In genomic region chr19:5929634-5930596, GRCm38 (mm10) we compare ENCODE assay signal across 8 mouse cellular contexts. TPM values are rescaled to one million over a fixed set of nuclear protein-coding genes. Genes with fewer than 3 reads are reported as not detected.
DNase-seq lines count a peak whose midpoint lies in the region; ATAC-seq and TF ChIP-seq lines count a peak whose summit lies in the region.

No protein-coding gene starts in this region.

- no peak overlapping the region for H3K4me2 ChIP-seq in hindbrain, postnatal 0 days (ENCODE audit: low read depth, low read length)
- no peak overlapping the region for H3K4me2 ChIP-seq in embryonic facial prominence, embryonic 15.5 days (replicated peaks)
- no peak overlapping the region for H3K4me2 ChIP-seq in intestine, postnatal 0 days (replicated peaks; ENCODE audit: low read depth)
- H3K4me2 ChIP-seq in lung, embryonic 14.5 days, result 0 out of 2 replicates have a peak overlapping the region, but pooled peaks have one; percentile 2
- H3K4me2 ChIP-seq in midbrain, embryonic 14.5 days (ENCODE audit: low read length), result no peak overlapping the region
- no peak overlapping the region for H3K4me2 ChIP-seq in hindbrain, embryonic 11.5 days (replicated peaks; ENCODE audit: low read depth, low read length)

- no peaks in the 10 kb centered on the region for H3K36me3 ChIP-seq in hindbrain, postnatal 0 days (ENCODE audit: insufficient read depth, low read length)
- no peaks in the 10 kb centered on the region for H3K36me3 ChIP-seq in hindbrain, embryonic 10.5 days
- H3K36me3 ChIP-seq in embryonic facial prominence, embryonic 15.5 days, result no peaks in the 10 kb centered on the region
- no peaks in the 10 kb centered on the region for H3K36me3 ChIP-seq in intestine, postnatal 0 days (ENCODE audit: control insufficient read depth, insufficient read depth)
- no peaks in the 10 kb centered on the region for H3K36me3 ChIP-seq in lung, embryonic 14.5 days (ENCODE audit: insufficient read depth)
- H3K36me3 ChIP-seq in midbrain, embryonic 14.5 days (ENCODE audit: control insufficient read depth, insufficient read depth, low read length), result no peaks in the 10 kb centered on the region
- no peaks in the 10 kb centered on the region for H3K36me3 ChIP-seq in hindbrain, embryonic 11.5 days (ENCODE audit: control insufficient read depth, insufficient read depth, low read length)

- ATAC-seq in hindbrain, postnatal 0 days, result no peak
- ATAC-seq in embryonic facial prominence, embryonic 15.5 days (ENCODE audit: insufficient number of reproducible peaks, low FRiP score, low TSS enrichment, low read depth), result no peak
- no peak for ATAC-seq in intestine, postnatal 0 days
- peak; percentile 70 for ATAC-seq in lung, embryonic 14.5 days (ENCODE audit: insufficient read depth)
- ATAC-seq in midbrain, embryonic 14.5 days (ENCODE audit: low FRiP score, low TSS enrichment), result no peak
- ATAC-seq in hindbrain, embryonic 11.5 days (ENCODE audit: low FRiP score), result no peak

- DNase-seq in hindbrain, postnatal 0 days (ENCODE audit: low spot score), result peak; percentile 33
- DNase-seq in hindbrain, embryonic 10.5 days (ENCODE audit: low spot score), result no peak
- DNase-seq in lung, embryonic 14.5 days, result peak; percentile 92
- DNase-seq in embryo, embryonic 9.5 days (ENCODE audit: extremely low spot score), result no peak
- no peak for DNase-seq in midbrain, embryonic 14.5 days
- DNase-seq in hindbrain, embryonic 11.5 days (ENCODE audit: low spot score), result no peak

- no peaks in the 10 kb centered on the region for H3K27me3 ChIP-seq in hindbrain, postnatal 0 days (ENCODE audit: insufficient read depth, low read length)
- H3K27me3 ChIP-seq in hindbrain, embryonic 10.5 days (ENCODE audit: insufficient read depth, poor library complexity, severe bottlenecking), result peaks cover 16% of the 10 kb centered on the region
- H3K27me3 ChIP-seq in embryonic facial prominence, embryonic 15.5 days, result no peaks in the 10 kb centered on the region
- no peaks in the 10 kb centered on the region for H3K27me3 ChIP-seq in intestine, postnatal 0 days (replicated peaks; ENCODE audit: control insufficient read depth, insufficient read depth, low read length)
- H3K27me3 ChIP-seq in lung, embryonic 14.5 days (ENCODE audit: insufficient read depth, low read length), result no peaks in the 10 kb centered on the region
- no peaks in the 10 kb centered on the region for H3K27me3 ChIP-seq in midbrain, embryonic 14.5 days (ENCODE audit: control insufficient read depth, insufficient read depth, low read length)
- peaks cover 6% of the 10 kb centered on the region for H3K27me3 ChIP-seq in hindbrain, embryonic 11.5 days (ENCODE audit: control insufficient read depth, insufficient read depth, low read length)

- no peak overlapping the region for H3K4me3 ChIP-seq in hindbrain, postnatal 0 days (ENCODE audit: low read length)
- no peak overlapping the region for H3K4me3 ChIP-seq in hindbrain, embryonic 10.5 days
- no peak overlapping the region for H3K4me3 ChIP-seq in embryonic facial prominence, embryonic 15.5 days (replicated peaks)
- no peak overlapping the region for H3K4me3 ChIP-seq in intestine, postnatal 0 days (ENCODE audit: low read depth, low read length)
- H3K4me3 ChIP-seq in lung, embryonic 14.5 days (ENCODE audit: low read depth, low read length), result no peak overlapping the region
- H3K4me3 ChIP-seq in midbrain, embryonic 14.5 days (replicated peaks; ENCODE audit: low read depth, low read length), result no peak overlapping the region
- H3K4me3 ChIP-seq in hindbrain, embryonic 11.5 days (ENCODE audit: low read depth, low read length), result no peak overlapping the region

- H3K27ac ChIP-seq in hindbrain, postnatal 0 days, result 0 out of 2 replicates have a peak overlapping the region, but pooled peaks have one; percentile 41
- H3K27ac ChIP-seq in hindbrain, embryonic 10.5 days, result no peak overlapping the region
- 0 out of 2 replicates have a peak overlapping the region, but pooled peaks have one; percentile 29 for H3K27ac ChIP-seq in embryonic facial prominence, embryonic 15.5 days (replicated peaks)
- peak overlapping the region; percentile 54; the same call in 1 of the 2 replicates for H3K27ac ChIP-seq in intestine, postnatal 0 days (ENCODE audit: low read depth, low read length)
- H3K27ac ChIP-seq in lung, embryonic 14.5 days (ENCODE audit: low read depth), result peak overlapping the region; percentile 88
- H3K27ac ChIP-seq in midbrain, embryonic 14.5 days (replicated peaks; ENCODE audit: low read depth, low read length), result no peak overlapping the region
- H3K27ac ChIP-seq in hindbrain, embryonic 11.5 days (ENCODE audit: low read depth, low read length), result no peak overlapping the region

- H3K9me3 ChIP-seq in hindbrain, postnatal 0 days (ENCODE audit: low read length), result no peaks in the 10 kb centered on the region
- no peaks in the 10 kb centered on the region for H3K9me3 ChIP-seq in hindbrain, embryonic 10.5 days
- no peaks in the 10 kb centered on the region for H3K9me3 ChIP-seq in embryonic facial prominence, embryonic 15.5 days (replicated peaks)
- no peaks in the 10 kb centered on the region for H3K9me3 ChIP-seq in intestine, postnatal 0 days (ENCODE audit: control insufficient read depth)
- H3K9me3 ChIP-seq in lung, embryonic 14.5 days (ENCODE audit: low read depth, low read length), result no peaks in the 10 kb centered on the region
- H3K9me3 ChIP-seq in midbrain, embryonic 14.5 days (ENCODE audit: control insufficient read depth, low read length), result no peaks in the 10 kb centered on the region
- H3K9me3 ChIP-seq in hindbrain, embryonic 11.5 days (ENCODE audit: control insufficient read depth, low read length), result no peaks in the 10 kb centered on the region

- no peak overlapping the region for H3K9ac ChIP-seq in hindbrain, postnatal 0 days (replicated peaks; ENCODE audit: low read length)
- no peak overlapping the region for H3K9ac ChIP-seq in embryonic facial prominence, embryonic 15.5 days
- no peak overlapping the region for H3K9ac ChIP-seq in intestine, postnatal 0 days (ENCODE audit: low read depth, low read length)
- H3K9ac ChIP-seq in lung, embryonic 14.5 days, result no peak overlapping the region
- H3K9ac ChIP-seq in midbrain, embryonic 14.5 days (replicated peaks; ENCODE audit: low read length), result no peak overlapping the region
- no peak overlapping the region for H3K9ac ChIP-seq in hindbrain, embryonic 11.5 days (ENCODE audit: low read depth, low read length)

- H3K4me1 ChIP-seq in hindbrain, postnatal 0 days (ENCODE audit: insufficient read depth, low read length), result no peaks in the 10 kb centered on the region
- peaks cover 29% of the 10 kb centered on the region for H3K4me1 ChIP-seq in hindbrain, embryonic 10.5 days (replicated peaks)
- H3K4me1 ChIP-seq in embryonic facial prominence, embryonic 15.5 days, result peaks cover 32% of the 10 kb centered on the region
- peaks cover under 1% of the 10 kb centered on the region; the same call in 1 of the 2 replicates for H3K4me1 ChIP-seq in intestine, postnatal 0 days (replicated peaks; ENCODE audit: control insufficient read depth, insufficient read depth, low read length)
- H3K4me1 ChIP-seq in lung, embryonic 14.5 days (ENCODE audit: insufficient read depth), result peaks cover 32% of the 10 kb centered on the region
- peaks cover 8% of the 10 kb centered on the region; the same call in 1 of the 2 replicates for H3K4me1 ChIP-seq in midbrain, embryonic 14.5 days (ENCODE audit: control insufficient read depth, insufficient read depth, low read length)
- no peaks in the 10 kb centered on the region; the same call in 1 of the 2 replicates for H3K4me1 ChIP-seq in hindbrain, embryonic 11.5 days (replicated peaks; ENCODE audit: control insufficient read depth, insufficient read depth, low read length)

- no peak for TF ChIP-seq CTCF in hindbrain, postnatal 0 days (IDR thresholded peaks at IDR 0.05; ENCODE audit: low read depth)
- TF ChIP-seq CTCF in intestine, postnatal 0 days (IDR thresholded peaks at IDR 0.05; ENCODE audit: low read depth), result no peak
- no peak for TF ChIP-seq CTCF in lung, embryonic 14.5 days (IDR thresholded peaks at IDR 0.05; ENCODE audit: low read depth)

- WGBS in hindbrain, postnatal 0 days, result 57% methylated on average over 14 of the region's 14 CpGs
- 75% methylated on average over 14 of the region's 14 CpGs for WGBS in hindbrain, embryonic 10.5 days
- WGBS in embryonic facial prominence, embryonic 15.5 days, result 59% methylated on average over 14 of the region's 14 CpGs
- WGBS in intestine, postnatal 0 days, result 40% methylated on average over 14 of the region's 14 CpGs
- WGBS in lung, embryonic 14.5 days, result 39% methylated on average over 14 of the region's 14 CpGs
- WGBS in midbrain, embryonic 14.5 days, result 74% methylated on average over 14 of the region's 14 CpGs
- WGBS in hindbrain, embryonic 11.5 days, result 77% methylated on average over 14 of the region's 14 CpGs

RNA-seq across cellular contexts. Expression of gene Cdc42ep2, which starts 5.3 kb away (rescaled TPM):
- 22.0 and 28.0 TPM in 2 replicates for total RNA-seq in hindbrain, postnatal 0 days (2014; rRNA removed)
- polyA plus RNA-seq in hindbrain, postnatal 0 days (2015; fragmentation: Nextera tagmentation; extraction: Ambion mirVana), result 17.4 and 18.0 TPM in 2 replicates
- polyA plus RNA-seq in hindbrain, embryonic 10.5 days (2016; fragmentation: Nextera tagmentation; extraction: Ambion mirVana), result 2.0 and 2.9 TPM in 2 replicates
- polyA plus RNA-seq in embryonic facial prominence, embryonic 15.5 days (2015; fragmentation: Nextera tagmentation; extraction: Ambion mirVana), result 11.0 TPM in 2 replicates
- polyA plus RNA-seq in intestine, postnatal 0 days (2015; fragmentation: Nextera tagmentation; extraction: Ambion mirVana), result 6.5 and 6.6 TPM in 2 replicates
- polyA plus RNA-seq in lung, embryonic 14.5 days (2014; fragmentation: Nextera tagmentation; extraction: Ambion mirVana), result 9.8 and 9.9 TPM in 2 replicates
- 12.3 and 16.2 TPM in 2 replicates for polyA plus RNA-seq in midbrain, embryonic 14.5 days (2014; fragmentation: Nextera tagmentation; extraction: Ambion mirVana)
- polyA plus RNA-seq in hindbrain, embryonic 11.5 days (2014; fragmentation: Nextera tagmentation; extraction: Ambion mirVana), result 3.4 TPM in 2 replicates

RNA-seq across cellular contexts. Expression of gene Dpf2, which starts 17.1 kb away (rescaled TPM):
- total RNA-seq in hindbrain, postnatal 0 days (2014; rRNA removed), result 61.7 and 77.4 TPM in 2 replicates
- 69.5 and 70.2 TPM in 2 replicates for polyA plus RNA-seq in hindbrain, postnatal 0 days (2015; fragmentation: Nextera tagmentation; extraction: Ambion mirVana)
- polyA plus RNA-seq in hindbrain, embryonic 10.5 days (2016; fragmentation: Nextera tagmentation; extraction: Ambion mirVana), result 225 TPM in 2 replicates
- polyA plus RNA-seq in embryonic facial prominence, embryonic 15.5 days (2015; fragmentation: Nextera tagmentation; extraction: Ambion mirVana), result 144 and 167 TPM in 2 replicates
- polyA plus RNA-seq in intestine, postnatal 0 days (2015; fragmentation: Nextera tagmentation; extraction: Ambion mirVana), result 49.9 and 51.9 TPM in 2 replicates
- 147 and 162 TPM in 2 replicates for polyA plus RNA-seq in lung, embryonic 14.5 days (2014; fragmentation: Nextera tagmentation; extraction: Ambion mirVana)
- 96.6 and 108 TPM in 2 replicates for polyA plus RNA-seq in midbrain, embryonic 14.5 days (2014; fragmentation: Nextera tagmentation; extraction: Ambion mirVana)
- 154 and 171 TPM in 2 replicates for polyA plus RNA-seq in hindbrain, embryonic 11.5 days (2014; fragmentation: Nextera tagmentation; extraction: Ambion mirVana)

RNA-seq across cellular contexts. Expression of gene Pola2, which starts 34.1 kb away (rescaled TPM):
- 23.4 and 28.9 TPM in 2 replicates for total RNA-seq in hindbrain, postnatal 0 days (2014; rRNA removed)
- 19.5 and 21.5 TPM in 2 replicates for polyA plus RNA-seq in hindbrain, postnatal 0 days (2015; fragmentation: Nextera tagmentation; extraction: Ambion mirVana)
- polyA plus RNA-seq in hindbrain, embryonic 10.5 days (2016; fragmentation: Nextera tagmentation; extraction: Ambion mirVana), result 83.7 and 110 TPM in 2 replicates
- polyA plus RNA-seq in embryonic facial prominence, embryonic 15.5 days (2015; fragmentation: Nextera tagmentation; extraction: Ambion mirVana), result 59.6 and 65.4 TPM in 2 replicates
- 23.5 and 23.9 TPM in 2 replicates for polyA plus RNA-seq in intestine, postnatal 0 days (2015; fragmentation: Nextera tagmentation; extraction: Ambion mirVana)
- polyA plus RNA-seq in lung, embryonic 14.5 days (2014; fragmentation: Nextera tagmentation; extraction: Ambion mirVana), result 88.7 and 89.3 TPM in 2 replicates
- 17.6 and 23.4 TPM in 2 replicates for polyA plus RNA-seq in midbrain, embryonic 14.5 days (2014; fragmentation: Nextera tagmentation; extraction: Ambion mirVana)
- 67.7 and 68.3 TPM in 2 replicates for polyA plus RNA-seq in hindbrain, embryonic 11.5 days (2014; fragmentation: Nextera tagmentation; extraction: Ambion mirVana)

RNA-seq across cellular contexts. Expression of gene Tigd3, which starts 36.0 kb away (rescaled TPM):
- total RNA-seq in hindbrain, postnatal 0 days (2014; rRNA removed), result 7.5 and 10.1 TPM in 2 replicates
- polyA plus RNA-seq in hindbrain, postnatal 0 days (2015; fragmentation: Nextera tagmentation; extraction: Ambion mirVana), result 7.1 and 7.5 TPM in 2 replicates
- 9.9 and 11.3 TPM in 2 replicates for polyA plus RNA-seq in hindbrain, embryonic 10.5 days (2016; fragmentation: Nextera tagmentation; extraction: Ambion mirVana)
- polyA plus RNA-seq in embryonic facial prominence, embryonic 15.5 days (2015; fragmentation: Nextera tagmentation; extraction: Ambion mirVana), result 3.4 and 3.6 TPM in 2 replicates
- polyA plus RNA-seq in intestine, postnatal 0 days (2015; fragmentation: Nextera tagmentation; extraction: Ambion mirVana), result 1.0 and 1.2 TPM in 2 replicates
- polyA plus RNA-seq in lung, embryonic 14.5 days (2014; fragmentation: Nextera tagmentation; extraction: Ambion mirVana), result 2.7 and 3.8 TPM in 2 replicates
- 9.9 and 10.8 TPM in 2 replicates for polyA plus RNA-seq in midbrain, embryonic 14.5 days (2014; fragmentation: Nextera tagmentation; extraction: Ambion mirVana)
- polyA plus RNA-seq in hindbrain, embryonic 11.5 days (2014; fragmentation: Nextera tagmentation; extraction: Ambion mirVana), result 7.0 and 7.5 TPM in 2 replicates

RNA-seq across cellular contexts. Expression of gene Slc25a45, which starts 52.3 kb away (rescaled TPM):
- 2.1 and 6.0 TPM in 2 replicates for total RNA-seq in hindbrain, postnatal 0 days (2014; rRNA removed)
- polyA plus RNA-seq in hindbrain, postnatal 0 days (2015; fragmentation: Nextera tagmentation; extraction: Ambion mirVana), result 1.8 and 2.8 TPM in 2 replicates
- 2.8 TPM in 2 replicates for polyA plus RNA-seq in hindbrain, embryonic 10.5 days (2016; fragmentation: Nextera tagmentation; extraction: Ambion mirVana)
- 5.9 and 7.5 TPM in 2 replicates for polyA plus RNA-seq in embryonic facial prominence, embryonic 15.5 days (2015; fragmentation: Nextera tagmentation; extraction: Ambion mirVana)
- 3.8 and 4.0 TPM in 2 replicates for polyA plus RNA-seq in intestine, postnatal 0 days (2015; fragmentation: Nextera tagmentation; extraction: Ambion mirVana)
- 2.4 TPM in 2 replicates for polyA plus RNA-seq in lung, embryonic 14.5 days (2014; fragmentation: Nextera tagmentation; extraction: Ambion mirVana)
- 0.73 and 1.2 TPM in 2 replicates for polyA plus RNA-seq in midbrain, embryonic 14.5 days (2014; fragmentation: Nextera tagmentation; extraction: Ambion mirVana)
- 1.0 and 1.1 TPM in 2 replicates for polyA plus RNA-seq in hindbrain, embryonic 11.5 days (2014; fragmentation: Nextera tagmentation; extraction: Ambion mirVana)

Comparison
In these comparisons a context has a peak if more than half of its experiments do, and no peak if none do; other contexts are left out.
1. DNase-seq: peak in hindbrain, postnatal 0 days (single experiment) and lung, embryonic 14.5 days (single experiment); none in hindbrain, embryonic 10.5 days (single experiment), embryo, embryonic 9.5 days (single experiment), midbrain, embryonic 14.5 days (single experiment) and hindbrain, embryonic 11.5 days (single experiment).
2. H3K27ac ChIP-seq: peak in hindbrain, postnatal 0 days (single experiment), embryonic facial prominence, embryonic 15.5 days (single experiment), intestine, postnatal 0 days (single experiment) and lung, embryonic 14.5 days (single experiment); none in hindbrain, embryonic 10.5 days (single experiment), midbrain, embryonic 14.5 days (single experiment) and hindbrain, embryonic 11.5 days (single experiment).